Mouse (Mus musculus): ENCODE measurements around the gene Gm36079. TPM values are rescaled to one million over a fixed set of nuclear protein-coding genes. Genes with fewer than 3 reads are reported as not detected.
"Not testable (repeated sequence)": the region's sequence is repeated elsewhere in the genome, so short reads cannot be mapped to it uniquely, and the experiment has no call there.

Gm36079 gene
- polyA plus RNA-seq, 1 experiment from 2014 or later, result not detected

DNA sequence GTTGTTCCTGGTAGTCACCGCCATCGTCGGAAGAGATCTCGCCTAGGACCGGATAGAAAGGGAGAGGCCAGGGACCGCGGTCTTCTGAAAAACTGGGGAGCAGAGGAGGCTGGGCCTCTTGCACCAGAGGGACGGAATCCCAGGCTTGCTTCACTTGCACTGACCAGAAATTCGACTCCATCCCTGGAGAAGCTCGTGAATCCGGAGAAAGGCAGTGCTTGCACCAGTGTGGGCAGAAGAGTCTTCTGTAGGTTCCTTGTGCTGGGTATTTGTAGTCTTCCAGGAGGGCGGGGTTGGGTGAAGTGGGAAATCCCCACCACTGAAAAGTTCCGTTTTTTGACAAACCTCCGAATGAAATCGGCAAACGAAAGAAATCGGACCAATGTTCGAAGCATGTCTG is 8.3 kb upstream of the Gm36079 start:
- ATAC-seq (ENCODE audit: low FRiP score, low read depth), result not testable (repeated sequence)
- 3% methylated on average over 11 of the region's 18 CpGs for WGBS

DNA sequence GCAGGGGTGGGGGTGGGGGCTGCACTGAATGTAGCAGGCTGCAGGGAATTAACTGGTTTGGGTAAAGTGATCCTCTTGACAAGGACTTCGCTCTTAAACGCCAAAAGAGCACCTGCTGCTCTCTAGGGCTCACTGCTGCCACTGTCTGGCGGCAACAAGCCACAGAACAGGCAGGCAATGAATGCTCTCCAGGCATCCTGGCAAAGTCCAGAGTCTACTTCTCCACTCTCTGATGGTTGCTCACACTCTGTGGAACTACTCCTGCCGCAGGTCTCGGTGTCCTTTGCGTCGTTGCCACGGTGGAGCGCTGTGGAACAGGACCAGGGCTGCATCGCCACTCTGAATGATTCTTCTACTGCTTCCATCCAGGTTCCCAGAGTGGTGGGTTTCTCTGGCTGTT is 7.8 kb upstream of the Gm36079 start:
- not testable (repeated sequence) for H3K4me2 ChIP-seq (replicated peaks); H3K27ac ChIP-seq; H3K4me3 ChIP-seq; H3K9me3 ChIP-seq; H3K36me3 ChIP-seq; H3K9ac ChIP-seq; H3K4me1 ChIP-seq
- WGBS, result 0% methylated on average over 3 of the region's 10 CpGs
- H3K27me3 ChIP-seq (replicated peaks), result peaks cover 16% of the 10 kb centered on the region
- ATAC-seq (ENCODE audit: low FRiP score, low read depth), result 0 out of 2 replicates have a peak, but pooled peaks have one; percentile 37

More for the DNA sequence above, 8.3 kb upstream of the Gm36079 start:
- H3K27ac ChIP-seq; H3K36me3 ChIP-seq; H3K4me2 ChIP-seq (replicated peaks); H3K4me1 ChIP-seq; H3K9me3 ChIP-seq; H3K9ac ChIP-seq; H3K4me3 ChIP-seq: not testable (repeated sequence)
- peaks cover 16% of the 10 kb centered on the region for H3K27me3 ChIP-seq (replicated peaks)

DNA sequence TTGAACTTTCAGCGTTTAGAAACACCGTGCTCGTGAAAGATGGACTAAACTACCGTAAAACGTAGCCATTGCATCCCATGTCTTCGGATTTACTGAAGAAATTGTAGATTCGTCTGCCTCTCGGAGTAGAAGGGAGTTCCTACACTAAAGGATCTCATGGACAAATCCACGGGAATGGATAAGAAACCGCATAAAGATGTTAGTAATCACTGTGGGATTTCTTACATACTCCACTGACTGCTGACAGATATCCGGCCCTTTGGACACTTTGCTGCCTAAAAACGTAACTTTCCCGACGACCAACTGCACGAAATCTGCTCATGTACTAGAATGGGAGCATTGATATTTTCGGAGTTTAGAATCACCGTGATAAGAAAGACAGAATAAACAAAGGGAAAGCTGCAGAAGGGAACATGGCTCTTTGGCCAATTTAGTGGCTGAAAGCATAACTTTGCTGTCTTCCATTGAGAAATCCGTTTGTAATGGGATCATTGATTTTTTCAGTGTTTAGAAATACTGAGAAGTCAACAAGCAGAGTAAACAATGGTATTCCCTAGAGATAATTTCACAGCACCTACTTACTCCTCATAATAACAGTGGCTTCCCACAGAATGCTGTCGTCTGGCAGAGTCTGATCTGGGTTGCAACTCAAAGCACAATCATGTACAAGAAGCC is 6.8 kb upstream of the Gm36079 start:
- not testable (repeated sequence) for H3K4me2 ChIP-seq (replicated peaks); H3K4me3 ChIP-seq; ATAC-seq (ENCODE audit: low FRiP score, low read depth); H3K4me1 ChIP-seq; H3K27ac ChIP-seq; H3K36me3 ChIP-seq; H3K9ac ChIP-seq; H3K9me3 ChIP-seq
- H3K27me3 ChIP-seq (replicated peaks), result peaks cover 16% of the 10 kb centered on the region
- WGBS, result 1% methylated on average over 19 of the region's 19 CpGs

DNA sequence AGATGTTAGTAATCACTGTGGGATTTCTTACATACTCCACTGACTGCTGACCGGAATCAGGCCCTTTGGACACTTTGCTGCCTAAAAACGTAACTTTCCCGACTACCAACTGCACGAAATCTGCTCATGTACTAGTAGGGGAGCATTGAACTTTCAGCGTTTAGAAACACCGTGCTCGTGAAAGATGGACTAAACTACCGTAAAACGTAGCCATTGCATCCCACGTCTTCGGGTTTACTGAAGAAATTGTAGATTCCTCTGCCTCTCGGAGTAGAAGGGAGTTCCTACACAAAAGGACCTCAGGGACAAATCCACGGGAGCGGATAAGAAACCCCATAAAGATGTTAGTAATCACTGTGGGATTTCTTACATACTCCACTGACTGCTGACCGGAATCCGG is 4.9 kb upstream of the Gm36079 start:
- ATAC-seq (ENCODE audit: low FRiP score, low read depth); H3K27me3 ChIP-seq (replicated peaks); H3K4me3 ChIP-seq; H3K9me3 ChIP-seq; H3K4me2 ChIP-seq (replicated peaks); H3K27ac ChIP-seq; H3K36me3 ChIP-seq; H3K9ac ChIP-seq; H3K4me1 ChIP-seq: not testable (repeated sequence)
- WGBS, result 2% methylated on average over 16 of the region's 16 CpGs

DNA sequence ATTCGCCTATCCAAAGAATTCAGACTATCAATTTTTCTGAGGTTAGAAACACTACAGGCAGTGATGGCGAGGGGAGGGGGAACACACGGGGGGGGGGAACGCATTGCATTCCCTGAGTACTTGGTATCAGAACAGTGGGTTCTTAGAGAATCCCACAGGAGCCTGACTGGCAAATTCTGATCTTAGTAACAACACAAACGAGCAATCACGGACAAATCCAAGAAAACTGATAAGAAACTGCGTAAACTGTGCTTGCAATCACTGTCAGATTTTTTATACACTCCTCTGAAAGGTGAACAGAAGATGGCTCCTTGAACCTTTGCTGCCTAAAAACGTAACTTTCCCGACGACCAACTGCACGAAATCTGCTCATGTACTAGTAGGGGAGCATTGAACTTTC is 557 bp upstream of the Gm36079 start:
- H3K36me3 ChIP-seq; H3K4me3 ChIP-seq; H3K9ac ChIP-seq; H3K27ac ChIP-seq; H3K4me2 ChIP-seq (replicated peaks); ATAC-seq (ENCODE audit: low FRiP score, low read depth); H3K4me1 ChIP-seq; H3K9me3 ChIP-seq: not testable (repeated sequence)
- peaks cover 15% of the 10 kb centered on the region for H3K27me3 ChIP-seq (replicated peaks)
- WGBS, result under 1% methylated on average over 11 of the region's 11 CpGs

DNA sequence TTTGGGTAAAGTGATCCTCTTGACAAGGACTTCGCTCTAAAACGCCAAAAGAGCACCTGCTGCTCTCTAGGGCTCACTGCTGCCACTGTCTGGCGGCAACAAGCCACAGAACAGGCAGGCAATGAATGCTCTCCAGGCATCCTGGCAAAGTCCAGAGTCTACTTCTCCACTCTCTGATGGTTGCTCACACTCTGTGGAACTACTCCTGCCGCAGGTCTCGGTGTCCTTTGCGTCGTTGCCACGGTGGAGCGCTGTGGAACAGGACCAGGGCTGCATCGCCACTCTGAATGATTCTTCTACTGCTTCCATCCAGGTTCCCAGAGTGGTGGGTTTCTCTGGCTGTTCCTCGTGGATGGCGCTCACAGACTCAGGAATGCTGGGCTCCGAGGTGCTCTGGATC is 438 bp downstream of the Gm36079 start:
- ATAC-seq (ENCODE audit: low FRiP score, low read depth), result 0 out of 2 replicates have a peak, but pooled peaks have one; percentile 56
- WGBS, result 1% methylated on average over 3 of the region's 13 CpGs
- not testable (repeated sequence) for H3K9ac ChIP-seq

DNA sequence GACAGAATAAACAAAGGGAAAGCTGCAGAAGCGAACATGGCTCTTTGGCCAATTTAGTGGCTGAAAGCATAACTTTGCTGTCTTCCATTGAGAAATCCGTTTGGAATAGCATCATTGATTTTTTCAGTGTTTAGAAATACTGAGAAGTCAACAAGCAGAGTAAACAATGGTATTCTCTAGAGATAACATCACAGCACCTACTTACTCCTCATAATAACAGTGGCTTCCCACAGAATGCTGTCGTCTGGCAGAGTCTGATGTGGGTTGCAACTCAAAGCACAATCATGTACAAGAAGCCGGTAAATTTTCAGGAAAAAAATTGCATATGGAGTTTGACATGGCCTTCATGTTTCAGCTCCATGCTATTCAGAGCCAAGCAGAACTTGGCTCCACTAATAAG is 1.2 kb downstream of the Gm36079 start:
- H3K4me2 ChIP-seq (replicated peaks); H3K9ac ChIP-seq; H3K4me3 ChIP-seq; H3K27ac ChIP-seq; H3K36me3 ChIP-seq; H3K9me3 ChIP-seq; H3K4me1 ChIP-seq; ATAC-seq (ENCODE audit: low FRiP score, low read depth): not testable (repeated sequence)
- 7% methylated on average over 4 of the region's 4 CpGs for WGBS
- peaks cover 15% of the 10 kb centered on the region for H3K27me3 ChIP-seq (replicated peaks)

More for the DNA sequence above, 438 bp downstream of the Gm36079 start:
- H3K36me3 ChIP-seq; H3K27ac ChIP-seq; H3K4me1 ChIP-seq; H3K4me2 ChIP-seq (replicated peaks); H3K4me3 ChIP-seq; H3K9me3 ChIP-seq: not testable (repeated sequence)
- H3K27me3 ChIP-seq (replicated peaks), result peaks cover 15% of the 10 kb centered on the region

DNA sequence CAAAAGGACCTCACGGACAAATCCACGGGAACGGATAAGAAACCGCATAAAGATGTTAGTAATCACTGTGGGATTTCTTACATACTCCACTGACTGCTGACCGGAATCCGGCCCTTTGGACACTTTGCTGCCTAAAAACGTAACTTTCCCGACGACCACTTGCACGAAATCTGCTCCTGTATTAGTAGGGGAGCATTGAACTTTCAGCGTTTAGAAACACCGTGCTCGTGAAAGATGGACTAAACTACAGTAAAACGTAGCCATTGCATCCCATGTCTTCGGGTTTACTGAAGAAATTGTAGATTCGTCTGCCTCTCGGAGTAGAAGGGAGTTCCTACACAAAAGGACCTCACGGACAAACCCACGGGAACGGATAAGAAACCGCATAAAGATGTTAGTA is 1.8 kb downstream of the Gm36079 start:
- WGBS, result 2% methylated on average over 21 of the region's 21 CpGs

DNA sequence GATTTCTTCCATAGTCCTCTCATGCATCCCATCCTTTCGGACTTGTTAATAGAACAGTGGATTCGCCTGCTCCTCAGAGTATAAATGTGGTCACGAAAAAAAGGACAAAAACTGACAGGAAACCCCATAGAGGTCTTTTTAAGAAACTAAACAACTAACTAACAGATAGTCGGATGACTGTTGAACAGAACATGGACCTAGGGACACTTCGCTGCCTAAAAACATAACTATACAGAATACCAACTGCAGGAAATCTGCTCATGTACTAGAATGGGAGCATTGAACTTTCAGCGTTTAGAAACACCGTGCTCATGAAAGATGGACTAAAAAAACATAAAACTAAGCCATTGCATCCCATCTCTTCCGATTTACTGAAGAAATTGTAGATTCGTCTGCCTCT is 2.2 kb downstream of the Gm36079 start:
- H3K27ac ChIP-seq; H3K4me3 ChIP-seq; ATAC-seq (ENCODE audit: low FRiP score, low read depth); H3K9me3 ChIP-seq; H3K4me2 ChIP-seq (replicated peaks); H3K9ac ChIP-seq; H3K4me1 ChIP-seq; H3K36me3 ChIP-seq: not testable (repeated sequence)
- peaks cover 15% of the 10 kb centered on the region for H3K27me3 ChIP-seq (replicated peaks)
- WGBS, result 9% methylated on average over 9 of the region's 9 CpGs

More for the DNA sequence above, 1.8 kb downstream of the Gm36079 start:
- H3K9me3 ChIP-seq; H3K4me1 ChIP-seq; H3K36me3 ChIP-seq; H3K4me2 ChIP-seq (replicated peaks); H3K9ac ChIP-seq; ATAC-seq (ENCODE audit: low FRiP score, low read depth); H3K27ac ChIP-seq; H3K4me3 ChIP-seq: not testable (repeated sequence)
- peaks cover 15% of the 10 kb centered on the region for H3K27me3 ChIP-seq (replicated peaks)

DNA sequence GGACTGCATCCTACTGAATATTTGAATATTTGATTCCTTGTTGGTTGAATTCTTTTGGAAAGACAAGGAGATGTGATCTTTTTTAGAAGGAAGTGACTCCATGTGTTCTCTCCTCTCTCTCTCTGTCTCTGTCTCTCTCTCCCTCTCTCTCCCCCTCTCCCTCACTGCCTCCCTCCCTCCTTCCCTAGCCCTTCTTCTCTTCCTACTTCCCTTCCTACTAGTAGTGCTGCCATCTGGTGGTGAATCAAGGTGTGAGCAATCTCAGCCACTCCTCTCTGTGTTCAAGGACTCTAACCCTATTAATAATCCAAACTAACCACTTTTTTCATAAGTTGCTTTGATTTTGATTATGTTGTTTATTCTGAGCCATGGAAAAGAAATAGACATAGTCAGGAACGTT is 5.3 kb downstream of the Gm36079 start:
- not testable (repeated sequence) for H3K4me2 ChIP-seq (replicated peaks); H3K9me3 ChIP-seq; H3K27ac ChIP-seq; H3K4me3 ChIP-seq; H3K9ac ChIP-seq; H3K4me1 ChIP-seq; H3K36me3 ChIP-seq
- no CpG with 5 or more reads among the region's 1 CpGs for WGBS
- H3K27me3 ChIP-seq (replicated peaks), result peaks cover 15% of the 10 kb centered on the region
- ATAC-seq (ENCODE audit: low FRiP score, low read depth), result peak; percentile 41; the same call in 1 of the 2 replicates

DNA sequence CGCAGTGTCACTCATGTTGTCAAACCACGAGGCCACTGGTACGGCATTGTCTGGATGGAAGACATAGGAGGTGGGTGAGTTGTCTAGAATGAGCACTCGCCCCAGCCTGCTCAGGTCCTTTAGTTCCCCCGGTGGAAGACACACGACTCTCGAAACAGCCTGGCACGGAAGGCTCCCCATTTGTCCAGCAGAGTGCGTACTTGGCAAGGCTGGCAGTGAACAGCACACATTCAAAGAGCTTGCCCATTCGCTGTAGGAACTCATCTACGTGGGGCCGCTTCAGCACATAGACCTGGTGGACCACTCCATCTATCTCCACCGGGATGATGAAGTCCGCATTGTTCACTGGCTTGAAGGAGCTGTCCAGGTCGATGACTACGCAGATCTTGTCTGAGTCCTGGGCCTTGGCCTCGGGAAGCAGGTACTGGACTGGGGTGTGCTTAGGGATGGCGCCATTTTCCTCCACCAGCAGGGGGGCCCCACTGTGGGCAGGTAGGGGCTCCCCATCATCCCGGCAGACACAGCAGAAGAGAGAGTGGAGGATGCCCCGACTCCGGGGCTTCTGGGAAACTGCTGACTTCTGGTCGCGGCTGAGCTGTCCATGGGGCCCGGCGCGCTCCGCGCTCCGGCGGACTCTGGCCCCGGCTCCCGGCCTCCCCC is 11.3 kb downstream of the Gm36079 start:
- H3K27ac ChIP-seq; H3K36me3 ChIP-seq; H3K4me2 ChIP-seq (replicated peaks); H3K27me3 ChIP-seq (replicated peaks); H3K4me3 ChIP-seq; H3K4me1 ChIP-seq; H3K9ac ChIP-seq; H3K9me3 ChIP-seq: not testable (repeated sequence)
- WGBS, result 3% methylated on average over 11 of the region's 32 CpGs
- peak; percentile 50; the same call in 1 of the 2 replicates for ATAC-seq (ENCODE audit: low FRiP score, low read depth)

DNA sequence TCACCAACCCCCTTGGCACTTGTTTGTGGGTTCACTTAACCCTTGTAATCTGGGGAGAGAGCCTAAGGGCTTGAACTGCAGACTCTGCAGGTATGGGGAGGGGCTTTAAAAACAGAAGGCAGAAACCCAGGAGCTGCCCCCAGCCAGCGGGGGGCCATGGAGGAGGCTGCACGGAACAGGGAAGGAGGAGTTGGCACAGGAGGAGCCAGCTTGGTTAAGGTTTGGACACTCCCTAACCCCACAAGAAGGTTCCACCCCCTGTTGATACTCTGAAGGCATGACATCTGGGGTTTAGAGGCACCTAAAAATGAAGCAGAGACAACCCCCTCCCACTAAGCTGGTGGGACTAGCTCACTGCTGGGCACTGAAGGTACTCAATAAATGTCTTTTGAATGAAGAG is 12.8 kb downstream of the Gm36079 start:
- H3K27me3 ChIP-seq (replicated peaks); H3K4me1 ChIP-seq; H3K4me2 ChIP-seq (replicated peaks); H3K36me3 ChIP-seq; ATAC-seq (ENCODE audit: low FRiP score, low read depth); H3K4me3 ChIP-seq; H3K9ac ChIP-seq; H3K9me3 ChIP-seq; H3K27ac ChIP-seq: not testable (repeated sequence)
- WGBS, result no CpG with 5 or more reads among the region's 2 CpGs

DNA sequence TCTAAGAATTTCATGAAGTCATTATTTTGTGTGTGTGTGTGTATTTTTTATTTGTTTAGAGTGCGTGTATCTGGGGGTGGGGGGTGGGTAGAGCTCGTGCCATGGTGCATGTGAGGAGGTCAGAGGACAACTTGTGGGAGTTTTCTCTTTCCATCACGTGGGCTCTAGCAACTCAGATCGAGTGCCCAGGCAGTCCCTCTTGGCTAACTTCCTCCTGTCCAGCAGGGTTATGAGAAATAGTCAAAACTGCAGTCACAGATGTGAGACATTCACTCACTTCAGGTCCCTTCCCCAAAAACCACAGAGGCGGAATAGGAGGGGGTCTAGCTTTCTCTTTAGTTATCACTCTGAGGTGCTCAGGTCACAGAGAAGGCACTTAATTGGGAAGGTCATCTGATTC is 13.3 kb downstream of the Gm36079 start:
- not testable (repeated sequence) for H3K4me2 ChIP-seq (replicated peaks); H3K9ac ChIP-seq; H3K36me3 ChIP-seq; H3K4me1 ChIP-seq; H3K9me3 ChIP-seq; H3K27ac ChIP-seq; H3K4me3 ChIP-seq; H3K27me3 ChIP-seq (replicated peaks); ATAC-seq (ENCODE audit: low FRiP score, low read depth)
- no CpG with 5 or more reads among the region's 5 CpGs for WGBS

Data from neural tube, embryonic 12.5 days (tissue).